Mouse (Mus musculus): ENCODE results near the gene M1ap.

The M1ap gene

DNA sequence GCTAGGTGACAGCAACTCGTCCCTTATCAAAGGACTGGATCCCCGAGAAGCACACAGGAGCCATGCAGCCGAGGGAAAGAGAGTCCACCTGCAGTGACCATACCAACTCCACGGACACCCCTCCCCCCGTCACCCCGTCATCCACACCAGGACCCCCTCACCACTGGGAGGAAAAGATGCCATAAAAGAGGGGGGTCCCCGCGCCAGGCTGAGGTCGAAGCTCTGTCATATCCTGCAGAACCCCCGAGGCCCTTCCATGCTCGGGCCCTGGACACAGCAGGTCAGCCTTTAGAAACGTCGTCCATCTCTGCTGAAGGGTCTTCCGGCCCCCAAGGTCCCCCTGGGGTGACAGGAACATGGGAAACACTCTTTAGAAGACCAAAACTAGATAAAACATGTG is 28.3 kb upstream of the M1ap start:
- no peak for DNase-seq (ENCODE audit: low read depth, low spot score)
- Histone ChIP-seq H3K27me3 (ENCODE audit: control insufficient read depth, insufficient read depth, low read length, poor library complexity, severe bottlenecking) (no peaks in the 10 kb centered on the region), H3K36me3 (ENCODE audit: control insufficient read depth, insufficient read depth, low read length, poor library complexity, severe bottlenecking) (no peaks in the 10 kb centered on the region)

DNA sequence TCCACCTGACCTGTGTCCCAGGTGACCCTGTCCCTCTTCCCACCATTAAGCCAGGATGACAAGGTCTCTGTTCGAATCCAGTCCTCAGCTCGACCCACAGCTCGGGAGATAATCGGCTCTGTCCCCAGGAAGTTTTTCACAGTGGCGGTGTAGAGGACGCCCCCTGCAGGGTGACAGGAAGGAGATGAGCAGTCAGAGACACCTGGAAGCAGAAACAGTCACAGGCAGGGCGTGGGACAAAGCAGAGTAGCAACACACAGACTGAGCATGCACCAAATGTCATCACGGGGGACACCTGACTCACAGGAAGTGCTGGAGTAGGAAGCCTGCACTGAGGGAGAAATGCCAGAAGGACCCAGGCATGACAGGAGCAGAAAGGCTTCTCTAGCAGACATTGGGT is 27.2 kb upstream of the M1ap start:
- Histone ChIP-seq H3K36me3 (ENCODE audit: control insufficient read depth, insufficient read depth, low read length, poor library complexity, severe bottlenecking) (no peaks in the 10 kb centered on the region), H3K27me3 (ENCODE audit: control insufficient read depth, insufficient read depth, low read length, poor library complexity, severe bottlenecking) (no peaks in the 10 kb centered on the region)
- no peak for DNase-seq (ENCODE audit: low read depth, low spot score)

DNA sequence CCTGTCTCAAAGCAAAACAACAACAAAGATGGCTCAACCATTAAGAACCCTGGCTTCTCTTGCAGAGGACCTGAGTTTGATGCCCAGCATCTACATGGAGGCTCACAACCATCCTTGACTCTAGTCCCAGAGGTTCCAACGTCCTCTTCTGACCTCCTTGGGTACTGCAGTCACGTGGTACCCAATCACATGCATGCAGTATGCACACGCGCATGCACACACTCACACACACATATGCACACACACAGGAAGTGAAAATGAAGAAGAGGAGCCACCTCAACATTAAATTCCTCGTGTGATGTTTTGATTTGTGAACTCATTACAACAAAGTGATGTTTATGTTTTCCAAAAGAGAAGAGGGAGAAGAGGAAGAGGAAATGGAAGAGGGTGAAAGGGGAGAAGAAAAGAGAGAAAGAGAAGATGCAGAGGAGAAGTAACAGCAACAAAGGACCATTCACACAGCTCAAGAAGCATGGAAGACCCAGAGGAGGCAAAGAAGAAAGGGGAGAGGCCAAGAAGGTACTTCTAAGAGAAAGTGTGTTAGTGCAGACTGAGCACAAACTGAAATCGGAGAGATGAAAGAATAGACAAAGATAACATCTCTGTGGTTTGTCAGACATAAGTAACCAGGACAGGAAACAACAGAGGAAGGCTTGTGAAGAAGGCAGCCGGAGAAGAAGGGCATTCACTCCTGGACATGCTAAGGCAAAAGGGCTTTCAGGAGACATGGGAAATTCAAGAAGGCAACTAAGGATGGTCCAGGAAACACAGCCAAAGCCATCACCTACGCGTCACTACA is 25.1 kb upstream of the M1ap start:
- DNase-seq (ENCODE audit: low read depth, low spot score): no peak
- no peaks in the 10 kb centered on the region for H3K36me3 ChIP-seq (ENCODE audit: control insufficient read depth, insufficient read depth, low read length, poor library complexity, severe bottlenecking)
- no peaks in the 10 kb centered on the region for H3K27me3 ChIP-seq (ENCODE audit: control insufficient read depth, insufficient read depth, low read length, poor library complexity, severe bottlenecking)

DNA sequence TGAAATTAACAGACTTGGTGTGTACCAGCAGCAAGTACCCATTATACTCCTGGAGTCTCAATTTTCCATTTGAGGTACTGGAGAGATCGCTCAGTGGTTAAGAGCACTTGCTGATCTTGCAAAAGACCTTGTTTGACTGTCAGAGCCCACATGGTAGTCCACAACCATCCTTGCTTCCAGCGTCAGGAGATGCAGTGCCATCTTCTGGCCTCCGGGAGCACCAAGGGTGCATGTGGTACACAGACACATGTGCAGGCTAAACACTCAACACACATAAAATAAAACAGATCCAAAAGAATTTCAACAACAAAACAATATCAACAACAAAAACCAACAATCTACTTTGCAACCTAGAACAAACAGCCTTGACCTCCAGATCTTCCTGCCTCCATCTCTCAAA is 21.7 kb upstream of the M1ap start:
- H3K27me3 ChIP-seq (ENCODE audit: control insufficient read depth, insufficient read depth, low read length, poor library complexity, severe bottlenecking): no peaks in the 10 kb centered on the region
- DNase-seq (ENCODE audit: low read depth, low spot score): no peak
- H3K36me3 ChIP-seq (ENCODE audit: control insufficient read depth, insufficient read depth, low read length, poor library complexity, severe bottlenecking): no peaks in the 10 kb centered on the region

DNA sequence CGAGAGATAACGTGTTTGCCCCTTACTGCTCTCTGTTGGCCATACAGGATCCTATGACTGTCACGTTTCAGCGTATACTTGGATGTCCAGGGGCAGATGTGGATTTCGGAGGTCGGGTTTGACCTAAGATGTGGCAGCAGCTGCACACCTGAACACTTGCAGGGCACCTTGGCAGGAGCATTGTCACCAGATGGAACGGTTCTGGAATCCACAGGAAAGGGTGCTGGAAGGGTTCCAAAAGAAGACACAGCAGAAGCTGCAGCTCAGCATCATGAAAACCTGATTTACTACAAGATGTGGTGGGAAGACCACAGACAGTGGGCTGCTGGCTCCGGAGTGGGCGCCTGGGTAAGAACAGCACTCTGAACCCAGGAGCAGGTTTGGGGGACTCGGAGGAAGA is 20.6 kb upstream of the M1ap start:
- DNase-seq (ENCODE audit: low read depth, low spot score): no peak
- H3K27me3 ChIP-seq (ENCODE audit: control insufficient read depth, insufficient read depth, low read length, poor library complexity, severe bottlenecking): no peaks in the 10 kb centered on the region; the same call in 1 of the 2 replicates

DNA sequence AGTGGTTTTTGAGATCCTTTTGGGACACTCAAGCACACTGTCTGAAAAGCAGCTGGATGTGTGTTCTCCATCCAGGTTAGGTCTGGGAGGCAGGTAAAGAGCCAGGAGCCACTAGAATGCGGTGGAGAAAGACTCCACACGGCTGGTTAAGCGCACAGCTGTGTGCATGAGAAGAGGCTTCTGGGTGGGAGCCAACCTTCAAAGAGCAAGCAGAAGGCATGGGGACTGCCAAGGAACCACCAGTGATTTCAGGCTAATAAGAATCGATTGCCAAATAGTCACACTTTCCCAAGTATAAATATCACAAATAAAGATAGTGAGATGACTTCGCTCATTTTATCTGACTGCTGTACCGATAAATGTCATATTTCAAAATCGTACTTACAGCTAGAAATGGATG is 20.2 kb upstream of the M1ap start:
- H3K36me3 ChIP-seq (ENCODE audit: control insufficient read depth, insufficient read depth, low read length, poor library complexity, severe bottlenecking): no peaks in the 10 kb centered on the region
- DNase-seq (ENCODE audit: low read depth, low spot score): no peak
- H3K27me3 ChIP-seq (ENCODE audit: control insufficient read depth, insufficient read depth, low read length, poor library complexity, severe bottlenecking): no peaks in the 10 kb centered on the region; the same call in 1 of the 2 replicates

More for the DNA sequence above, 20.6 kb upstream of the M1ap start:
- H3K36me3 ChIP-seq (ENCODE audit: control insufficient read depth, insufficient read depth, low read length, poor library complexity, severe bottlenecking): no peaks in the 10 kb centered on the region

DNA sequence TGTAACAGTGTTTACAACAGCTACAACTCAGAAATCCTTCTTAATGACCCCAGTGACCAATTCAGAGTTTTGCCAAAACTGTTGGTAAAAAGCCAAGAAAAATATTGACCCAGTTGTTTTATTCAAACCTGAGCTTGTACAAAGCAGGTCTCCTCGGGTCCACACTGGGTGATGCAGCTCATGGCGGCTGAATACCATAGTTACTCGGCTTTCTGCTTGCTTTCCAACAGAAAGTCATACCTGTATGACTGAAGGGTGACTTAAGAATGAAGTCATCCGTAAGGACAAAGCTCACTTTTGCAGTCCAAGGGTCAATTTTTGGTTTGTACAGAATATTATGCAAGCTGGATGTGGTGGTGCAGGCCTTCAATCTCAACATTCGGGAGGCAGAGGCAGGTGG is 19.1 kb upstream of the M1ap start:
- no peak for DNase-seq (ENCODE audit: low read depth, low spot score)
- H3K27me3 ChIP-seq (ENCODE audit: control insufficient read depth, insufficient read depth, low read length, poor library complexity, severe bottlenecking): no peaks in the 10 kb centered on the region; the same call in 1 of the 2 replicates
- no peaks in the 10 kb centered on the region for H3K36me3 ChIP-seq (ENCODE audit: control insufficient read depth, insufficient read depth, low read length, poor library complexity, severe bottlenecking)

DNA sequence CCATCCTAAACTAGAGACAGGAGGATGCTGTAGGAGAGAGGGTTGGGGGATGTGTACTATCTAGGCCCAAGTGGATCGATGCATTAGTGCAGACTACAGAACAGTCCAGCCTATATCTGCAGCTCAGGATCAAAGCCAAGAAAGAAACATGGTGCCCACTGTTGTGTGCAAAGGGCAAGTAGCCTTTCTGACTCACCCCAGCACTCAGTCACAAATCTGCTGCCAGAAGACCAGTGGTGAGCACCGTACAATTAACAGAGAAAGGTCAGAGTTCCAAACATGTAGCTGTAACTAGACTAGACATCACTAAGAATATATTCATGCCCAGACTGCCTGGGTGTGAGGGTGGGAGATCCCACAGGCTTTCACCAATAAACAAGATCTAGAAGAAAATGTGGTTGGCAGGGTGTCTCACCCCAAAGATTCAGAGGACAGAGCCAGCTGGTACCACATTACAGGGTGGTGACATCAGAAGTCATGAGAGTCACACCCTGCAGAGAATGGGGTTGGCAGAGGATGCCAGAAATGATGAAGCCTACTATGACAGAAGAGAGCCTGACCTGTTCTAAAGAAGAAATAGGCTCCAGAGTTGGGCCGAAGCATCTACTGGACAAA is 12.0 kb upstream of the M1ap start:
- Histone ChIP-seq H3K36me3 (ENCODE audit: control insufficient read depth, insufficient read depth, low read length, poor library complexity, severe bottlenecking) (no peaks in the 10 kb centered on the region), H3K27me3 (ENCODE audit: control insufficient read depth, insufficient read depth, low read length, poor library complexity, severe bottlenecking) (peaks cover 2% of the 10 kb centered on the region; the same call in 1 of the 2 replicates)
- no peak for DNase-seq (ENCODE audit: low read depth, low spot score)

DNA sequence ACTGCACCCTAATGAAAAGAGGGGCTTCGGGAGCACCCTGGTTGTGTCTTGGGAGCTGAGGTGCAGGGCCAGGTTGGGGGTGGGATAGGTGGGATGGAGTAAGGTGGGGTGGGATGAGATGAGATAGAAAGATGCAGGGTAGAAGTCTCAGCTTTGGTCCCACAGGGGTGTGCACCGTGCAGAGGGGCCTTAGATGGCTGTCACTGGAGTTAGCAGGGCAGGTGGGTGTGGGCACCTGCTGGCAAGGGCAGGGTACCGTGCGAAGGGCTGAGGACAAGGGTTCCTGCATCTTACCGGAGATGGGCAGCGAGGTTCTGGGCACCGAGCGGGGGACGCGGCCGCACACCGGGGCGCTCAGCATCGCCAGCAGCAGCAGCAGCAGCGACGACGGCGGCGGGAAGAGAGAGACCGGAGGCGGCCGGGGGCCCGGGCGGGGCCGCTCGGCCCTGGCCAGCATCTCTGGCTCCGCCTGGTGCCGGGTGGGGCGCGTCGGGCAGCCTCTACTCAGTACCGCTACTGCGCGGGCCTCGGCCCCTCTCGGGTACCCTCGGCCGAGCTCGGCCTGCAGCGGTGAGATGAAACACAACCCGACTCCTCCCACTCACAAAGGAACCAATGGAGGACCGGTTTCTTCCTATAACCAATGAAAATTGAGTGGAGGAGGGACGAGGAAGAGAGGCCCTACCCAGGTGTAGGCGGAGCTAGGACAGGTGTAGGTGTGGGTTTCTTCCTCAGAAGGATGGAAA is 7.4 kb upstream of the M1ap start, which contains the start of gene Sema4f:
Sema4f (minus strand) TSS at position 603 of the 746 bp plus-strand sequence.
- peaks cover 2% of the 10 kb centered on the region; the same call in 1 of the 2 replicates for H3K27me3 ChIP-seq (ENCODE audit: control insufficient read depth, insufficient read depth, low read length, poor library complexity, severe bottlenecking)
- H3K36me3 ChIP-seq (ENCODE audit: control insufficient read depth, insufficient read depth, low read length, poor library complexity, severe bottlenecking): no peaks in the 10 kb centered on the region
- peak; percentile 32 for DNase-seq (ENCODE audit: low read depth, low spot score)

DNA sequence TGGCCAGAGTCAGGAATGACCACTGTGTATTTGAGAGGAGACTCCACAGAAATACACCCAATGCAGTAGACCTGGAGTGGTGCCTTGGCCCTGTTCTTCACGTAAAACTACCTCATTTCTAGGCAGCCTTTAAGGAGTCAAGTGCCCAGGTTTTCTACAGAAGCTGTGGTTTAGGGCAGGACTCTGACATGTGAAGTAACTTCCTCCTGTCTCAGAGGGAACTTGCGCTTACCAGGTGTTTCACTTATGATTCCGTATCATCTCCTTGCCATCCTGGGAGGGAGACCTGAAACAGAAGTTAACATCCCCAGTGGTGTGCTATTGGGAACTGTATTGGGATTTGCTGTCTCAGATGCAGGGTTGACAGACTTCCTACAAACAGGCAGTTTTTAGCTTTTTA is 5.9 kb upstream of the M1ap start:
- Histone ChIP-seq H3K27me3 (ENCODE audit: control insufficient read depth, insufficient read depth, low read length, poor library complexity, severe bottlenecking) (peaks cover 2% of the 10 kb centered on the region; the same call in 1 of the 2 replicates), H3K36me3 (ENCODE audit: control insufficient read depth, insufficient read depth, low read length, poor library complexity, severe bottlenecking) (no peaks in the 10 kb centered on the region)
- DNase-seq (ENCODE audit: low read depth, low spot score): no peak

DNA sequence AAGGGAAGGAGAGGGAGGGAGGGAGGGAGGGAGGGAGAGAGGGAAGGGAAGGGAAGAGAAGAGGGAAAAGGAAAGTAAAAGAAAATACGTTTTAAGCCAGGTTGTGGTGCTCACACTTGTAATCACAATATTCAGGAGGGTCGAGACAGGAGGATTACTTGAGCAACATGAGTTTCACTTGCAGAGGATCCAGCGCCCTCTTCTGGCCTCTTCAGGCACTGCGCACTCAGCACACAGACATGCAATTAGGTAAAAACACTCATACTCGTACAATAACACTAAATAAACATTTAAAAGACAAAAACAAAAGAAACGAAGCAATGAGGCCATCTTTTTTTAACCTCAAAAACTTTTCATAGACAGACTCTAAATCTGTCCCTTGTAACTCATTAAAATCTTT is 952 bp upstream of the M1ap start:
- no peaks in the 10 kb centered on the region for H3K36me3 ChIP-seq (ENCODE audit: control insufficient read depth, insufficient read depth, low read length, poor library complexity, severe bottlenecking)
- DNase-seq (ENCODE audit: low read depth, low spot score): peak; percentile 13
- H3K27me3 ChIP-seq (ENCODE audit: control insufficient read depth, insufficient read depth, low read length, poor library complexity, severe bottlenecking): no peaks in the 10 kb centered on the region

DNA sequence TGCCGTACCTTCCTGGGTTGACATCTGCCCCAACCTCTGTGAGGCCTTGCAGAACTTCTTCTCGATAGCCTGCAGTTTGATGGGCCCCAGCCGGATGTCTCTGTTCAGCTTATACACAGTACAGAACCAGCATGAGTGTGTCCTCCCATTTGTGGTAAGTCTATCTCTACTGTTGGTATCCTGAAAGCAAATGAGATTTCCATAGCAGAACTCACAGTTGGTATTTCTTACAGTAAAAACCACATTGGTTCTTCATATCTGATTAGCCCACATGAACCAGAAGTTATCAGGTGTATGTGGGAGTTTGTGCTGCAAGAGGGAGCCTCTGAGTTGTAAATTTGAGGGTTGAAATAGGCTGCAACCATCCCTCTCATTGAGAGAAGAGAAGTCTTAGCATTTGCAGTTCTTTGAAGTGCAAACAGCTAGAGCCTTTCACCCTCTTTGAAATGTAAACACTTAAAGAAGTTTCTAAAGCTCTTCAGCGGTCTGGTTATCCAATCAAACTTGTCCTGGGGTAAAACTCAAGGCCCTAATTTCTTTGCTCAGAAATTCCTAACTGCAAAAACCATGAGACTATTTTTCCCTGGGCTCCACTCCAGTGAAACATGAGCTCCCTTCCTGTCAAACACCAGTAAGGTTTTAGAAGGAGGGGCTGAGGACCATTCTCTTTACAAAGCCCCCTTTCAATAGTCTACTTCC is 10.0 kb downstream of the M1ap start:
- DNase-seq (ENCODE audit: low read depth, low spot score): no peak
- H3K27me3 ChIP-seq (ENCODE audit: control insufficient read depth, insufficient read depth, low read length, poor library complexity, severe bottlenecking): no peaks in the 10 kb centered on the region
- no peaks in the 10 kb centered on the region for H3K36me3 ChIP-seq (ENCODE audit: control insufficient read depth, insufficient read depth, low read length, poor library complexity, severe bottlenecking)

DNA sequence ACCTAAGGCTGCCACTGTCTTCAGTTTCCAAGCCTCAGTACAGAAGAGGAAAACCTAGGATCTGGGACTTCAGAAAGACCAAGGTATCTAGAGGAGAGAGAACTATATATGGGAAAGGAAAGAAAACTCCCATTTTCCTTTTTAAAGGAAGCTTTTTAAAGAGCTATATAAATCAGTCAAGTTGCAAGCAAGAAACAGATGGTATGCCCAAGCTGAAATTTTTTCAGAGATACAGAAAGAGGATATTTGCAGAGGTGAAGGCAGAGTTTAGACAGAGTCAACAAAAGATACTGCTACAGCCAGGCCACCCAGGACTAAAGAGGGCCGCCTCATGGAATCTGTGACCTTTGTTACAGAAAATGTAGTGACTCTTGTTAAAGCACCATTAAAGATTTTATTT is 15.0 kb downstream of the M1ap start:
- H3K27me3 ChIP-seq (ENCODE audit: control insufficient read depth, insufficient read depth, low read length, poor library complexity, severe bottlenecking): no peaks in the 10 kb centered on the region
- DNase-seq (ENCODE audit: low read depth, low spot score): no peak
- no peaks in the 10 kb centered on the region for H3K36me3 ChIP-seq (ENCODE audit: control insufficient read depth, insufficient read depth, low read length, poor library complexity, severe bottlenecking)

DNA sequence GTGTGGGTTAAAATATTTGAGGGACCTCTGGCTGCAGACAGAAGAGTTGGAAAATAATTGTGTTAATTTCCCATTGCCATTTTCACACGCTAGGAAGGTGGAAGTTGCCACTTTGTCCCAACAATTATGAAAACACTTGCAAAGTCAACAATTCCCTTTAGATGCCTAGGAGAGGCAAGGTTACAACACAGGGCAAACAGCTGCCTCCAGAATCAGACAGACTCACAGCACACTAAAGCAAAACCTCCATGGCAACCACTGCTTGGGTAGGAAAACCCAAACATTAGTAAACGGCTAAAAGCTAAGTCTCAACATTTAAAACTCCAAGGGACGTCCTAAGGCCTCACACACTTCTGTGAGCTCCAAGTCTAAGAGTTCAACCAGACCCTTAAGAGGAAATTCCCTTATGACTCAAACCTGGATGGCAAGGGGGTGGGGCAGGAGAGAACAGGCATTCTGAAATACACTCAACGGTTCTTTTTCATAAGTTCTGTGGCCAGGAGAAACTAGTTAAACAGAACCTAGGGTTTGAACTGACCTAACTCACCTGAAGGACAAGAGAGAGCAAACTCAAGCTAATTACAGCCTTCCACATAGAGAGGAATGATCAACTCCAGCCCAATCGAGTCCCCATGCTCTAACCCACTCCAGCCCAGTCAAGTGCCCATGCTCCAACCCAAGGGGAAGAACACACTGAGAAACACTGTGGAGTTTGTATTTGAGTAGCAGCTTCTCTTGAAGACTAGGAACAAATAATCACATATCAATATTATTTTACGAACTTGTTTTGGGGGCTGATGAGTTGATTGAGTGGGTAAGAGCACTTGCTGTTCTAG is 22.8 kb downstream of the M1ap start:
- DNase-seq (ENCODE audit: low read depth, low spot score): no peak
- H3K27me3 ChIP-seq (ENCODE audit: control insufficient read depth, insufficient read depth, low read length, poor library complexity, severe bottlenecking): no peaks in the 10 kb centered on the region
- no peaks in the 10 kb centered on the region for H3K36me3 ChIP-seq (ENCODE audit: control insufficient read depth, insufficient read depth, low read length, poor library complexity, severe bottlenecking)
